Mouse (Mus musculus) erythroblast, adult 5-6 weeks (primary cell): ENCODE measurements at regions not wholly inside any gene's neighbourhood (a gene's known extent, or its start where the extent isn't known, plus 50 kb on each side); places are given as distances from the start of the nearest gene placed in this dataset.

ENCODE experiments used
- ATAC-seq: replicated peaks from 2 replicates; pipeline ENCODE4 v1.8.0; 2016; ENCODE audit warnings: moderate number of reproducible peaks, mild to moderate bottlenecking, moderate TSS enrichment, inconsistent platforms; ENCODE audit not compliant: poor library complexity, low FRiP score, severe bottlenecking

- no peak for ATAC-seq
Observed at GRCm38 (mm10) chr10:117443426-117444350, 63.9 kb upstream of the Cpsf6 start.

DNA sequence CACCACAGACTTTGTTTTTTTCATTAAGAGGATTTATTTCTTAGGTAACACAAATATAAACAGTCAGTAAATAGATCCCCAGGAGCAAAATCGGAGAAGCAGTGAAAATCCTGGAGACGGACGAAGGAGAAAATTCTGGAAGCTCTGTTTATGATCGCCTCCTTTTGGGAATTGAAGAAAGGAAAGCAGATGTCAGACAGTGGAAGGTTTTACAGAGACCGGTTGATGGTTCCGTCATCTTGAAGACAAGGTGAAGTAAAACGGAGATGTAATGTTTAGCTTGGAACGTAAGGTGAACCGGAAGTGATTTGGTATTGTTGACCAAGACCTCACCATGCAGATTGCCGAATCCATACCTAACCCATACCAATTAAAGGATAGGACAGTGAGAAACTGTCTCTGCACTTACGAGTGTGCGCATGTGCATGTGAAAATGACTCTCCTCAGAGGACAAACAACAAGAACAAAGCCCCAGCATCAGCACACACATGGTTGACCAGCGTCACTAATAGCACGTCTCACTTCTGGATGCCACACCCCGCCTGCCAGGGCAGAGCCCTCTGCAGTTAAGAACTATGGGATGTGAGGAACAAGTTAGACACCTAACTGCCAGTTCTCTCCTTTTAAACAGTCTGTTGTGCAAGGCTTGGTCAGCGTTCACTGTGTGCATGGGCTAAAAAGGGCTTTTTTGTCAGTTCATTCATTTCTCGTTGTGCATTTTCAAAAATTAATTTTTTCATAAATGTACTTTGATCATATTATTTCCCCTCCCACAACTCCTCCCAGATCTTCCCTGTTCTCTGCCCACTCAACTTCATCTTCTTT, 62.4 kb upstream of the Cpsf6 start:
- no peak for ATAC-seq

- ATAC-seq: no peak
Observed at GRCm38 (mm10) chr10:117441121-117441978, 61.5 kb upstream of the Cpsf6 start.

DNA sequence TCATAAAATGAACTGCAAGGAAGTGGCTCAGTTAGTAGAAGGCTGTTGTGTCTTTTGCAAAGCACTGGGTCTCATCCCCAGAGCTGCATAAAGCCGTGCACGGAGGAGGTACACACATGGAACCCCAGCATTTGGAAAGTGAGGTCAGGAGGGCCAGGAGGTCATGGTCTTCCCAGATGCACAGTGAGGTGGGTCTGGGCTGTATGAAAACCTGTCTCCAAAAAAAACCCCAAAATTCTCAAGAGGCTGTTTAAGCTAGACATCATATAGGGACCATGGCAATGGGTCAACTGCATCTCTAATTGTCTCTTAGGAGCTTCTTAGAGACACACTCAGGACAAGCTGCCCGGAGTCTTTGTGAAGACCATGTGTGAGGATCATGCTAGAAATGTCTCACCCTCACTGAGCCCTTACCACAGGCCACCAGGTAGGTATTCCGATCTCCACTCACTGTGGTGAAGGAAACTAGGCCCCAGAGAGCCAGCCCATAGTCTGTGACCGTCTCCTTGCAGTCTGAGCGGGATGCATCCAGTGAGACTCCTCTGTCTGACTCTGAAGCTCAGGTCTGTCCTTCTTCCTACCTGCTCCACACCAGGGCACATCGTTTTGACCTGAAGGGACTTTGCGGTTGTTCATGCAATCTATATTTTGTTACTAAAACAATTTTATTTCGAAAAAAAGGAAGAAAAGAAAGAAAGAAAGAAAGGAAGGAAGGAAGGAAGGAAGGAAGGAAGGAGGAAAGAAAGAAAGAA, 60.6 kb upstream of the Cpsf6 start:
- ATAC-seq: no peak

GRCm38 (mm10) chr10:117439206-117440110, 59.6 kb upstream of the Cpsf6 start:
- ATAC-seq: no peak

DNA sequence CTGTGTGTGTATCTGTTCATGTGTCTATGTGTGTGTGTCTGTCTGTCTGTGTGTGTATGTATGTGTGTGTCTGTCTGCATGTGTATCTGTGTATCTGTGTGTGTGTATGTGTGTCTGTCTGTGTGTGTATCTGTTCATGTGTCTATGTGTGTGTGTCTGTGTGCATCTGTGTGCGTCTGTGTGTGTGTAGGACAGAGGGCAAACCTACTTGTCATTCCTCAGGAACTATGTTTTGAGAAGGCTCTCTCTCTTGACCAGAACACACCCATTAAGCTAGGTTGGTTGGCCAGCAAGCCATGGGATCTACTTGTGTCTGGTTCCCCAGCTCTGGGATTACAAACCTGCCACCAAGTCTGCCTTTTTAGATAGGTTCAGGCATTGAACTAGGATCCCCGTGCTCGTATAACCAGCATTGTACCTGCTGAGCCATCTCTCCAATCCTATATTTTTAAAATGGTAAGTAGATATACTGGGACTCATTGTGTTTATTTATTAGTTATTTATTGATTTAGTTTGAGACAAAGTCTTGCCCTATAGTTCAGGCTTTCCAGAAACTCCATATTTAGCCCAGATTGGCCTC, 58.9 kb upstream of the Cpsf6 start:
- no peak for ATAC-seq

DNA sequence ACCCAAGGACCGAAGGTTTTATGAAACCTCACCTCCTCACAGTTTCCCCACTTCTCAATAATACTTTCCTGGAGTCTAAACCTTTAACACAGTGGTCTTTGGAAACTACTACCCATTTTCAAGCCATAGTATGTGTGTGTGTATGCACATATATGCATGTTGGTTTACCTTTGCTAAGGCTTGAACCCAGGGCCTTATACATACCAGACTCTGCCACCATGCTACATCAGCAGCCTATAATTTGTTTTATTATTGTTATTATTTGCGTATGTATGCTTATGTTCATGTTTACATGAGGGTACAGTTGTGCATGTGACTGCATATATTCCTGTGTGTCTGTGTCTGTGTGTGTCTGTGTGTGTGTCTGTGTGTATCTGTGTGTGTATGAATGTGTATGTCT, 58.2 kb upstream of the Cpsf6 start:
- ATAC-seq: no peak

DNA sequence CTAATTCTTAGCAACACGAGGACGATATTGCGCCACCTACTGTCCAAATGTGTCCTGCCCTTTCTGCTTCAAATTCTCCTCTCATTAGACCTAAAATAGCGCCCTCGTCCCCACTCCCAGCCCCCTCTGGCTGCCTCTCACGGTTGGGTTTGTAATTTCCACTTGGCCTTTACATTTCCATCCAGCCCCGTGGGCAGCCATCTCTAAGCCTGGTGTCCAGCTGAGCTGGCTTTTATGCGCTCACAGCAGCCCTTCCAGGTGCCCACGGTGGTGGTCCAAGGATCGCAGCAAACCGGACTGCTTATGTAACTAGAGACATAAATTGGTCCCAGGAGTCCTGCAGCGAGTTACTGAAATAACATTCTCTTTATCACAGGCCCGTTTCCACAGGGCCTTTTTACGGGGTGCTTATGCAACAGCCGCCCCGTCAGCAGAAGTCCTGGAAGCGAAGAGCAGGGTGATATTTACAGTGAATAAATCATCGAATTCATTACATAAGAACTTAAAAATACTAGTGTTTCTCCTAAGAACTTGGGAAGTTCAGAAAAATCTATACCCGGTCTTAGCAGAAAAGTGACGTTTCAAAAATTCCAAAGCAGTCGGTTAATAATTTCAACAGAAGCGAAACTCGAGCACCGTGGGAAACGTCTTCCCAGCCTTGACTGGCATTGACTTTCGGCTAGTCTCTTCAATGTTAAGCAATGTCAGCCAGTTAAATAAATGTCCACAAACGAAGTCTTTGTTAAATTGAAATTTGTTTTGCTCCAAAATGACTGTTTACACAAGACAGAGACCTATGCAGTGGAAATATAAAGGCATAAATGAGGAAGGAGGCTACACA, 57.3 kb upstream of the Cpsf6 start:
- ATAC-seq: no peak

DNA sequence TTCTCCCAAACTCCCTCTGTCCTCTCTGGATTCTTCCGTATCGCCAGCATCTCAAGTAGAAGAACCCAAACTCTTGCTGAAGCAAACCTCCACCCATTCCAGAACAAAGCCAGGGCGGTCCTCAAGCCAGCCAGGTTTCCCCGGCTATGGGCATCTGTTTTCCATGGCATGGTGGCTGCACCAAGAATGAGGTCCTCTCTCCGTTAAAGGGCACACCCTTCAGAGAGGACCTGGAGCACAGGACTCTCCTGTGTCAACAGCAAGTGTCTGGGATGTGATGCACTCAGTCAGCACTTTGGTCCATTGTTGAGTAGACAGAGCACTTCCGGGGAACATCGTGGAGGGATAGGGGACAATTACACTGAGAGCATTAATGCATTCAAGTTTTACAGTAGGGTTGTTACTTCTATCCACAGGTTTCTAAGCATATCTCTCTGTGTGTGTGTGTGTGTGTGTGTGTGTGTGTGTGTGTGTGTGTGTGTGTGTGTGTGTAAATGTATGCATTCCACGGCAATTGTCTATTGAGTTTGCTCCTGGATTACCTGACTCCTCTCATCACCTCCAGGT, 56.6 kb upstream of the Cpsf6 start:
- ATAC-seq: no peak

GRCm38 (mm10) chr10:117435734-117436121, 55.9 kb upstream of the Cpsf6 start:
- peak; percentile 33 for ATAC-seq

DNA sequence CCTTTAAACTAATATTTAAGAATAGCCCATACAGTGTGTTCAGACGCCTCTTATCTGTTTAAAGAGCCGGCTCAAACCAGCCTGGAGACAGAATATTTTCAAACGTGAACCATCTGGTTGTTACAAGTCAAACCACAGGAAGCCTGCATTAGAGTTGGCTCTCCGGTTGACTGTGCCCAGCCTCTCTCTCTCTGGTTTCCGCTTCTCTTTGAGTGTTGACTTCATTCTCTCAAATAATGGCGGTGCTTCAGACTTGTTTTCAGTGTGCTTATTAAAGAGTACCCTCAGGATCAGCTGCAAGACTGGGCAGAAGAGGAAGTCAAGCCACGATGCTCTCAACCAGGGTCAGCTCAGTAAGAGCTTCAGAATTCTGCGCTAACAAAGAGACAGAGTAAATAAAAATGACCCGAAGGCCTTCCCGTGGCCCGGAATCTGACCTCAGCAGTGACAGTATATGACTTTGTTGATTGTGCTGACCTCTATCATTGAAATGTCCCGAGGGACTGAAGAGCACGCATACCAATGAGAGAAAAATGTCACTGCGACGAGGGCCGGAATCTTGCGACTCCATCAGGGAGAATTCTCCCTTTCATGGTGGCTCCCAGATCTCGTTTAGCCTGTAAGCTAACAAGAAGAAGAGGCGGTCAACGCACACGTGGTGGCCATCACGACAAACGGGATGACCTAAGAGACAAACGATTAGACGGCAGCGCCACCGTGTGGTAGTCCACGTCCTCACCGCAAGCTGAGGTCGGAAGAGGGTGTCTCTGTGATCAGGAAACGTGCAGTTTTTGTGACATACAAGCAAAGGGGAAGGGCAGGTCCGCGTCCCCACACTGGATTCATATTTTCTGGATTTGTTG, 55.3 kb upstream of the Cpsf6 start:
- peak; percentile 82 for ATAC-seq

- no peak for ATAC-seq
Observed at GRCm38 (mm10) chr10:117434293-117434842, 54.6 kb upstream of the Cpsf6 start.

GRCm38 (mm10) chr10:117433547-117434292, 53.9 kb upstream of the Cpsf6 start:
- no peak for ATAC-seq

- no peak for ATAC-seq
Observed at GRCm38 (mm10) chr10:117432871-117433546, 53.2 kb upstream of the Cpsf6 start.
